Mouse (Mus musculus) fibroblast of lung, adult 2 months (primary cell): ENCODE measurements around the gene Hipk2.

ENCODE experiments used
- DNase-seq: peaks from one replicate; pipeline ENCODE4 v3.0.0-alpha.2; 2011; ENCODE audit warnings: low read depth

Gene Hipk2

GRCm38 (mm10) chr6:38828211-38828610 is 47.8 kb downstream of the Hipk2 start:
- no peak for DNase-seq

GRCm38 (mm10) chr6:38827435-38827834 is 48.5 kb downstream of the Hipk2 start:
- DNase-seq = no peak

GRCm38 (mm10) chr6:38826857-38827256 is 49.1 kb downstream of the Hipk2 start:
- DNase-seq = no peak

GRCm38 (mm10) chr6:38825886-38826285 is 50.1 kb downstream of the Hipk2 start:
- no peak for DNase-seq

GRCm38 (mm10) chr6:38823827-38824226 is 52.1 kb downstream of the Hipk2 start:
- DNase-seq = no peak

- no peak for DNase-seq
Observed at GRCm38 (mm10) chr6:38823164-38823563, 52.8 kb downstream of the Hipk2 start.

- DNase-seq = no peak
Observed at GRCm38 (mm10) chr6:38821686-38822085, 54.3 kb downstream of the Hipk2 start.

GRCm38 (mm10) chr6:38820862-38821261 is 55.1 kb downstream of the Hipk2 start:
- DNase-seq = no peak

GRCm38 (mm10) chr6:38816216-38816615 is 59.7 kb downstream of the Hipk2 start:
- DNase-seq = no peak

- no peak for DNase-seq
Observed at GRCm38 (mm10) chr6:38815582-38815981, 60.4 kb downstream of the Hipk2 start.

- no peak for DNase-seq
Observed at GRCm38 (mm10) chr6:38814690-38815089, 61.3 kb downstream of the Hipk2 start.

- DNase-seq = no peak
Observed at GRCm38 (mm10) chr6:38811459-38812145, 64.4 kb downstream of the Hipk2 start.

- DNase-seq = no peak
Observed at GRCm38 (mm10) chr6:38810121-38810475, 65.9 kb downstream of the Hipk2 start.

- DNase-seq = no peak
Observed at GRCm38 (mm10) chr6:38809396-38810120, 66.4 kb downstream of the Hipk2 start.

GRCm38 (mm10) chr6:38808317-38808716 is 67.6 kb downstream of the Hipk2 start:
- DNase-seq = no peak

- DNase-seq = no peak
Observed at GRCm38 (mm10) chr6:38806963-38807445, 69.0 kb downstream of the Hipk2 start.

GRCm38 (mm10) chr6:38805612-38806011 is 70.4 kb downstream of the Hipk2 start:
- no peak for DNase-seq

GRCm38 (mm10) chr6:38801252-38801651 is 74.7 kb downstream of the Hipk2 start:
- no peak for DNase-seq

- no peak for DNase-seq
Observed at GRCm38 (mm10) chr6:38797548-38797947, 78.4 kb downstream of the Hipk2 start.

- DNase-seq = no peak
Observed at GRCm38 (mm10) chr6:38796993-38797392, 79.0 kb downstream of the Hipk2 start.

GRCm38 (mm10) chr6:38796388-38796787 is 79.6 kb downstream of the Hipk2 start:
- no peak for DNase-seq

GRCm38 (mm10) chr6:38795096-38795816 is 80.7 kb downstream of the Hipk2 start:
- DNase-seq = no peak

GRCm38 (mm10) chr6:38792966-38793365 is 83.0 kb downstream of the Hipk2 start:
- no peak for DNase-seq
